Mouse (Mus musculus): ENCODE measurements at regions not wholly inside any gene's neighbourhood (a gene's known extent, or its start where the extent isn't known, plus 50 kb on each side); places are given as distances from the start of the nearest gene placed in this dataset.
"Not testable (repeated sequence)": the region's sequence is repeated elsewhere in the genome, so short reads cannot be mapped to it uniquely, and the experiment has no call there.

DNA sequence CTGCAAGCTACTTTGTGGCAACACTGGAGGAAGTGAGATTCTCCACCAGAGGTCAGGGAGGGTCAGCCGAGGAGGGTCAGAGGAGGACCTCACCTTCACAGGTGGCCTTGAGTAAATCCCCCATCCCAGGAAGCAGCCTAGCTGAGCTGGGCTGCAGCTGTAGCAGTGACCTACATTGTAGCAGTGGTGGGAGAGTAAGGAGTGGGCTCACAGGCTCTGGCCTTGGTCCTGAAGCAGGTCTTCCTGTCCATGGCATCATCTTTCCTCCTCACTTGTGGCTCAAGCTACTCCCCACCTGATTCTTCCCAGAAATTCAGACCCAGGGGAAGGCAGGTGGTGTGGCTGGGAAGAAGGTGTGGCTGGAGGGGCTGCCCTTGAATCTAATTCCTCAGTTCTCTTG lies 84.3 kb downstream of the 1810013L24Rik start:
- DNase-seq, result not testable (repeated sequence)

DNA sequence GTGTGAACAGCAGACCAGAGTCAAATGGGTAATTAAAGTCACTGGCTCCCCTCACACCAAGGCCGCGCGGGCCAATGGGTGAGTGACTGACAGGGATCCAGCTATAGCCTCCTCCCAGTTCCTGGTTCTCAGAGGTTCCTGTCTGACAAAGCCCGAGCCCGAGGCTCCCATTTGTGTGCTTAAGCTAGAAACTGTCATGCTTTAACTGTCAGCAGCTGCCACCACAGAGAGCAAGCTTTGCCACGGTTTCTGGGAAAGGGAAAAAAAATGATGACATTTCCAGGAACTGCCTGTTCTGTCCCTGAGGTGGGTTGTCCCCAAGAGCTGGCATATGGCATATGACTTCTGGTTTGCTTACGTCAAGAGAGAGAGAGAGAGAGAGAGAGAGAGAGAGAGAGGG lies 86.2 kb downstream of the 1810013L24Rik start:
- DNase-seq, result no peak

DNA sequence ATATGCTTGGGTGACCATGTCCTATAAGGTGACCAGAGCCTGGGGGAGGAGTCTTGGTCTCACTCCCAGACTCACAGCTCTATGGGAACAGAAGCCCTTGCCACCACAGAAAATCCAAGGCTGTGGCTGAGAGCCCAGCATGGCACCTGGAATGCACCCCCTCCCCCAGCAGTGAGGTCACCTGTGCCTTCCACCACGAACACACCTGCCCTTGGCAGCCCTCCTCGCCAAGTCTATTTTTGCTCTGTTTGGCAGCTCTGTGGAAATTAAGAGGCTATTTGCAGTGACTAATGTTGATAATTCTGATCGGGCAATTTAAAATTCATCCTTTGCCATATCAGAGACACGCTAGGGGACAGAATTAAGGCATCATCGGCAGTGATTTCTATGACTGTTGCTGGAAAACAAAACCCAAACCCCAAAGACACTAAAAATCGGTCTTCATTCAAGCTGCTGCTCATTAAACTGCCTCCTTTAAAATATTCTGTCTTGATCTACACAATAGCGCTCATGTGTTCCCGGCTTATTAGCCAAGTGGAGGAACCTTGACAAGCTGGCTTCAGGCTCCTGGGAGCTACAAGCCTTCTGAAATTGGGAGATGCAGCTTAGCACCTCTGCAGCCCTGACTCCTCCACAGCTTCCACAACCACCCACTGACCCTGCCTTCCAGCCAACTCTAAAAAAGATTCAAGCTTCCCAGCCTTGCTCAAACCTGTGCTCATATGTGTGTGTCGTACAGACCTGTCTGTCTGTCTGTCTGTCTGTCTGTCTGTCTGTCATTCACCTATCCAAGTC lies 89.0 kb downstream of the 1810013L24Rik start:
- no peak for DNase-seq

DNA sequence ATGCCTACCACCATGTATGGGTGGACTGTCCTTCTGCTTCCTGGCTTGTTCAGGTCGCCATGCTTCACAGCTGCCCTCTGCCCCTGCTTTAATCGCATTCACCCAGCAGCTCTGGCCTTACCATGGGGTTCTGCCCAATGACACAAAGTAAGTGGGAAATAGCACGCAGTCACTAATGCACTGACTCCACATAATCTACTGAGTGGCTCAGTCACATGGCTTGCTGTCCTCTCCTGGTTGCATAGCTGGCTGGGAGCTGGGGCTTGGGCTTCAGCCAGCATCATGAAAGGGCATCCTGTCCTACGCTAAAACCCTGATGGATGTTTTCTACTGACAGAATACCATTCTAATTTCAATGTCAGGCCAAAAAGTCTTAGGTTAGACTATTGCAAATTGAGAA lies 94.8 kb downstream of the 1810013L24Rik start:
- peak; percentile 40 for DNase-seq

DNA sequence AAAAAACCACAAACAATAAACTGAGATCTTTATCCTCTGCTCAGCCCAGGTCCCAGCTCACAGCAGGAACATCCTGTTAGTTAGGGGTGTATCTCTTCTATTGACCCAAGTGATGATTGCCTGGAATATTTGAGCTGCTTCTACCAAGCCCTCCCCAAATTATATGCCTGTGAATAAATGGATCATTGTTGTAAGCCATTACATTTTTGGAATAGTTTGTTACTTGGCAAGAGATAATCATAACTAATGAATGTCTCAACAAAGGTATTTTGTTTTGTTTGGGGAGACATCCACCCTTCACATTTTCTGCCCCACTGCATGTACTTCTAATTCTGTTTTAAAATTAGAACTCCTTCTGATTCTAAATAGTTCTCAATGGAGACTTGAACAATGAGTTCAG lies 102.1 kb downstream of the 1810013L24Rik start:
- DNase-seq, result no peak

DNA sequence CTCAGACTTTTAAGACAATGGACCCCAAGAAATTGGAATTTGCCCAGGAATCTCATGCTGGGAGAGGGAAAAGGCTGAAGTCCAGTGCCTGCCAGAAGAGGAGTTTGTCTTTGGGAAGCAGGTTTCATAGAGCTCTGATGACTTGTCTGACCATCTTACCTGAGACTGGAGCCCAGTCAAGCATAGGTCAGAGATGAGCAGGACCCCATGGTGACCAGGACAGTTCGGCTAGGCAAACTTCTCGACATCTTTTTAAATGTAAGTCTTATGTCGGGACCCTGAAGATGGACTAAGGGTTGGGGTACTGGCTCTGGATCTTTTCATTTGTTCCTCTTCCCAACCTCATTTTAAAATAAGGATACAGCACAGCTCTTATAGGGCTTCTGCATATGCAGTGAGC lies 103.2 kb downstream of the 1810013L24Rik start:
- no peak for DNase-seq

DNA sequence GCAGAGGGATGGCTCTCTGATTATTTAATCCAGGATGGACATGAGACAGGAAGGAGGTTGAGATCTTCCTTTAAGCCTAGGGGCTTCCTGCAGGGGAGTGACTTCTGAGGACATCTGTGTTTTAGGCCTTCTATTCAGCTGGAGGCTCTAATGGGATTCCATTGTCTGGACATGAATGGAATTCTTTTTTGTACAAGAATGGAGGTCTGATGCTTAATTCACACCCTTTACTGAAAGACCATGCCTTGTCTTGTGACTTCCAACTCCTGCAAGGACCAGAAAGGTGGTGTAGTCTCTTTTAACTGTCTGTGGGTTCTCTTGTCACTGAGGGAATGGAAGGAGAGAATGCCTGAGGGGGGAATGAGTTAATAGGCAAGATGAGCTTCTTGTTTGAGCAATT lies 106.5 kb downstream of the 1810013L24Rik start:
- DNase-seq, result no peak

DNA sequence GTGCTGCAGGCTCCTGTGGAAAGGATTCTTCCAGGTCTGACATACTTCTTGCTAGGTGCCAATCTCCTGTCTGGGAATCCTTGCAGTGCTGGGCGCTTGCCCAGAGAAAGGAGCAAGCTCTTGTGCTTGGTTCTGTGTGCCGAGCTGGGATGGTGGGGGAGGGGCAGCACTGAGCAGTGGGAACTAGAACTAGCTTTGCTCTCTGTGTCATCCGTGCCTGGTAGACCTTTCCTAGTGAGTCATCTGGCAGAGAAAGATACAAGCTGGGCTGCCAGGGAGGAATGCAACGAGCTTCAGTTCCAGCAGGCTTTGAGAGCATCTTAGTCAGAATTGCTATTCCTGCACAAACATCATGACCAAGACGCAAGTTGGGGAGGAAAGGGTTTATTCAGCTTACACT lies 108.6 kb downstream of the 1810013L24Rik start:
- DNase-seq, result peak; percentile 79

DNA sequence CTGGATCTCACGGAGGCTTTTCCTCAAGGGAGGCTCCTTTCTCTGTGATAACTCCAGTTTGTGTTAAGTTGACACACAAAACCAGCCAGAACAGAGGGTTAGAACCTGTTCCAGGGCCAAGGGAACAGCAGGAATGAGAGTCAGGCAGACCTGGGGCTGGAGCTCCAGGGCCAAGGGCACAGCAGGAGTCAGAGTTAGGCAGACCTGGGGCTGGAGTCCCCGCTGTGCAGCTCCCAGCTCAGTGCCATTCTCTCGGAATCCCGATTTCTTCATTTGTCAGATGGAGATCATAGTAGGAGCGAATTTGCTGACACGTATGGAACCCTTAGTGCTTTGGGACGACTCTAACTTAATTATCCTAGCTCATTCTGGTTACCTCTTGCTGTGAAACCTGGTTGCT lies 109.2 kb downstream of the 1810013L24Rik start:
- no peak for DNase-seq

DNA sequence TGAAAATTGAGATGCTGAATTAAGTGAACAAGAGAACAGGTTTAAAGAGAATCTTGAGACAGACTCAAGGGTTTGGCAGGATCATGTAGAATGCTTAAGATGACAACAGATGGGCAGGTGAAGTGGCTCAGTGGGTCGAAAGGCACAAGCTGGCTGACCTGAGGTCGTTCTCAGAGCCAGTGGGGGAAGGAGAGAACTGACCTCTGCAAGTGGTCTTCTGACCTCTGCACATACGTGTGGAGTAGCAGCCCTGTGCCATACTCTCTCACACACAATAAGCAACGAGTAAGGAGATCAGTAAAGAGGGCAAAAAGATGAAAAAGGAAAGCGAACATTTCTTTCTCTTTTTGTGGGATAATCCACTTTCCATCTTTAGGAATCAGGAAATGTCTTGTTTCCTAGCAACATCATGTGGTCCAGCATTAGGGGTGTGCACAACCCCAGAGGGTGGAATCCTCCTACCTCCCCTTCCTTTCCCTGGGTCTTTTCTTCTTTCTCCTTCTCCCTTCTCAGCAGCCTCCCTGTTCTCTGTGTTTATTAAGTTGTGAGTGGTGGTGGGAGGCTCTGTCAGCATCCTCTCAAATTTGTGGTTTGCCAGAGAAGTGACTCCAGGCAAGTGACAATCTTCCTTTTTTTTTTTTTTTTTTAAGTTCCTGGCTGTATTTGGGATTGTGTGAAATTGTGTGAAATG lies 114.7 kb downstream of the 1810013L24Rik start:
- DNase-seq, result no peak

DNA sequence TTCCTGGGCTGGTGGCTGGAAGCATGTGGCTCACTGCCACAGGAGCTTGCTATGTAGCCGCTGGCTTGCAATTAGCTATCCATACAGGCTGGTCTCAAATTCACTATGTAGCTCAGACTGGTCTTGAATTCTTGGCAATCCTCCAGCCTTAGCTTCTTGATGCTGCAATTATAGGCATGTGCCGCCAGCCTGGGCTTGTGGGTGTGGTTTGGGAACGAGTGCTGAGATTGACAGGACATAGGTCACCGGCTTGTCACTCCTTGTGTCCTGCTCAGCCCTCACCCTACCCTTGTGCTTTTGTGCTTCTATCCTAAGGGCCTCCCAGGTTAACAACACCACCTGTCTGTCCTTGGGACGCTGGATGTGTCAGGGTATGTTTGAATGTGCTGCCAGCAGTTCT lies 117.9 kb downstream of the 1810013L24Rik start:
- no peak for DNase-seq

DNA sequence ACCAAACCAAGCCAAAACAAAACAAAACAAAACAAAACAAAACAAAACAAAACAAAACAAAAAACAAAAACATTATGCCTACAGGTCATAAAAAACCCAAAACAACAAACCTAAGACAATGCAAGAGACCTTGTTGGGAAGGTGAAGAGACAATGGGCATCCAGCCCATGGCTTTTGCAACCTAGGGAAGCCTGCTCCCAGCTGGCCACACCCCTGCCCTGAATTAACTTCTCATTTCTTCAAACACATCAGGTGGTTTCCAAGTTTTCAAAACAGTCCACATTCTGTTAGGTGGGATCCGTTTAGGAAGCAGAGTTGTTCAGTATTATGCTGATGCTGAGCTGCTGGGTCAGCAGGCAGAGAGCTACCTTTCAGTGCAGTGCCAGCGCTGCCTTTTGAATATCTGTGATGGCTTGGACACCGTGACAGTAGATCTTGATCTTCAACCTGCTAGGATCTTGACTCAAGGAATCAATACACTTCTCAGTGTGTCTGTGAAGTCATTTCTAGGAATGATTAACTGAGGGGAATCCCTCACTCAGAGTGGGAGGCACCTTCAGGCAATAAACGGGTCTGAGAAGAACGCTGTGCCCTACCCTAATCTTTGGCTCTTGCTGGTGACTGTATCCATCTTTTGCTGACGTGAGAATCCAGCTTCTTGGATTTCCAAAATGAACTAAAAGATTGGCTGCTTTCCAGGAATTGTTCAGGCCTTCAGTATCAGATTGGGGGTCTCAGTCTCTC lies 121.4 kb downstream of the 1810013L24Rik start:
- no peak for DNase-seq

DNA sequence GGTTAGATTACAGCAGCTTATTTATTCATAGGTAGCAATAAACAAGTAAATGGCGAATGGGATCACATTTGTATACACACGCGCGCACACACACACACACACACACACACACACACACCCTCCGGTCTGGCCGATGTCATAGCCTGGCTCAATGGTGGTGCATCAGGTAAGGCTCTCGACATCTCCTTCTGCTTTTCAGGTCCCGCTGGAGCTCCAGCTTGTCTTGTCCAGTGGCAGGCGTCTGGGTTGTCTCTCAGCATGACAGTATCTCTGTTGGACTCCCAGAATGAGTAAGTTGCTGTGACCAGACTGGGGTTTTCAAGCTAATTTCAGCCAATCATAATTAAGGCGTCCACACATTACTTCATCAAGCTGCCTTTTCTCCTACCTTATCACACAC lies 131.8 kb downstream of the 1810013L24Rik start:
- no peak for DNase-seq

DNA sequence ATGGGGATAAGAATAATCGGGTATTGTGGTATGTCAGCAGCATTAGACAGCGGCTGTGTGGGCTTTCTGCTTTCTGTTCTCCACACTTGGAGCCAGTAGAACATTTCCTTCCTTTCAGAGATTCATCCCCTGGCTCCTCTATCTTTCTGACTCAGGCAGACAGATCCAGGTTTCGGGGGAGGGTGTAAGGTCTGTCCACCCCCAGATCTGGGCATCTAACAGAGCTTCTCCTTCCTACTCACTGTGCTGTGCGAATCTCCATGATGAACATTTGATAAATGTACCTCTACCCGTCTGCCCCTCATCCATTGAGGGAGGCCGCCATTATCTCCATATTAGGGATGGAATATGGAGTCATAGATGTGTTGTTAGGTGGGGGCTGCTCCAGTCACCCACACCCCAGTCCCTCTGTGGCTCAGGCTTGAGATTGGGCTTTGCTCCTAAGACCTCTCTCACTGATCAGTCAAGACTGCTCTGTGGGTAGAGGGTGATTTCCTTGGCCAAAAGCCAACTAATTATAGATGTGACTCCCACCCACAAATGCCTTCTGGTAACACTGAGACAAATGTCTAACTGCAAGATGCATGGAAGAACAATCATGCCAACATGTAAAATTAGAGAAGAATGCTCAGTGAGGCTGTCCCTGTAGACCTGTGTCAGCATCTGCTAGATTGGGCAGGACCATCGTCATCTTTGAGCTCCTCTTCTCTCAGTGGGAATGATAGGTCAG lies 163.8 kb downstream of the 1810013L24Rik start:
- no peak for DNase-seq

DNA sequence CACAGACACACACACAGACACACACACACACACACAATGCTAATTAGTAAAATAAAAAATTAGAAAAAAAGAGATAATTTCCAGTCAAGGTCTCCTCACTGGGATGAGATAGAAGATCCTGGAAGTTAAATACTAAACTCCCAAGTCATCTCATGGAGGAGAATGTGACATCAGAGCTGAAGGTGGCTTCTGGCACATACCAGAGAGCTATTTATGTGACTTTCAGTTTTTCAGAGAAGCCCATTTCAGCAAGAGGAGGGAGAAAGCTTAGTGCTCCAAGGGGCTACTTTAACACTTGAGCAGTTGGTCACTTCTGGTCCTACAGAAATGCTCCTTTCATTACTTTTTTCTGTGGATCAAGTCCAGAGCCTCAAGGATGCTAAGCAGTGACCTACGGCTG lies 164.6 kb downstream of the 1810013L24Rik start:
- no peak for DNase-seq

DNA sequence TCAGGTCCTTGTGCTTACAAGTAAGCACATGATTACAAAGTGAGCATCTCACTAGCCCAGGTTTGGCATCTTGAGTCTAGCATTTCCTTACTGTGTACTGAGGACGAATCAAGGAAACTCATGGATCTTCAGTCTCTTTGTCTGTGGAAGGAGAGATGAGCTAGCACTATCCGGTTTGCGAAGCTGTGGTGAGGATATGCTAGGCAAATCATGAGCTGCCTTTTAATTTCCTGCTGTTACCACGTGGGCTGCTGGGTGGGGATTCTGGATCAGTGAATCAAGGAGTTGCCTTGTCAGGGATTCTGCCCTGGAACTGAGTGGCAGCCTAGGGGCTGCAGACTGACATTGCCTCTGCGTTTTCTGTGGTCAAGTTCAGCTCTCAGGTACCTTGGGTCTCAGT lies 167.3 kb downstream of the 1810013L24Rik start:
- DNase-seq, result no peak

DNA sequence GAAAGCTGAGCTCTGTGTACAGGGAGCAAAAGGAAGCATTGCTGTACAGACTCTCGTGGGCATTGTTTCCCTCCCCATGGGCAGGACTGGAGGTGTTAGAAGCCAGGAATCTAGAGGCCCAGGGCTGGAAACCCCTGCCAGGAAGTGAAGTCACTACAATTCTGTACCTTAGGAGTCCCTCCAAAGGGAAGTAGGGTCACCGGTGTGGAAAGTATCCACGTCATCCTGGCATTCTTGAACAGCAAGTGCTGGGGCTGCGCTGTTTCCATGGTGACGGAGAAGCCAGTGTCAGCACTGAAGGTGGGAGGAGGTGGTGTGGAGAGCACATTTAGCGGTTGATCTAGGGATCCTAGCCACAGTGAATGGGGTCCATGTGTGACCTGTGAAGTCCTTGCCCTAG lies 174.1 kb downstream of the 1810013L24Rik start:
- no peak for DNase-seq

DNA sequence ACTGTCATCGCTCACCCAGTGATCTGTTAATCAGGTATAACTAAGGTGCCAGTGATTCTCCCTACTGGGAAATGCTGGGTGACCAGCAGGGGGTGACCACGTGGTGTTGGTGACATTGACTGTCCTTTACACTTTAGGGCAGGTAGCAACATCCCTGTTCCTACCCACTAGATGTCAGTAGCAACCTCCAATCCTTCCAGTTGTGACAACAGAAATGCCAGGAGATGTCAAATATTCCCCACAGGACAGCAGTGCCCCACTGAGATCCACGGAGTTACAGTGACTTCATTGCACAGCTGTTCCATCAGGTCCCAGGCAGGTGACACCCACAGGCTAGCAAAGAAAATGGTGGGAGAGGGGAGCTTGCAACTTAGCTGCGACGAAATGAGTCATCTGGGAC lies 176.0 kb downstream of the 1810013L24Rik start:
- no peak for DNase-seq

DNA sequence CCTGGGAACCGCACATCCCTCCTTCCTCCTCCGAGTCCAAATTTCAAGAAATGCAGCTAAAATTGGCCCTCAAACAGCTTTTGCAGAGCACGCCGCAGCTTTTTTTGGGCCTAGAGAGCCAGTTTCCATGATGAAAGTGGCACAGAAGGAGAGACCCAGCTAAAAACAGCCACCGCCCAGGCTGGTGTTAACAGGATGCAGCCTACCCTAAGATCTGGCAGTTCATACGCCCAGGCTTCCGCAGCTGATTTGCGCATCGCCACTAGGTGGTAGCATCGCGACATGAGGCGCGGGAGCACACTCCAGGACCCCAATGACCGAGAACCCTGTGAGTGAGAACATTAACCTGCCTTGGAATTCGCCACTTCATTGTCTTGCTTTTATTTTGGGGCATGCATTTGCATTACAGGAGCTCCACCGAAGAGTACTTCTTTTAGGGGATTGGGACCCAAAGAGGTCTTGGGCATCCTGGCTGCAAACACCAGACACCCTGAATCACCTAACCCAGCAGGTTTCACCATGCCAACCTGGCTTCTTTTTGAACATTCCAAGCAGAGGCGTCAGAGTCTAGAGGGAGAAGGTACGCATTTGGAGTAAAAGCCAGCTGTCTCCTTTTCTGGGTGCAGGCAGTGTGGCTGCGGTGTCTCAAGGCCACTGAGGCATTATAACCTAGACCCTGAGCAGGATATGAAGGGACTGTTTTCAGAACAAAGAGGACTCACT lies 179.6 kb downstream of the 1810013L24Rik start:
- DNase-seq, result peak; percentile 88

DNA sequence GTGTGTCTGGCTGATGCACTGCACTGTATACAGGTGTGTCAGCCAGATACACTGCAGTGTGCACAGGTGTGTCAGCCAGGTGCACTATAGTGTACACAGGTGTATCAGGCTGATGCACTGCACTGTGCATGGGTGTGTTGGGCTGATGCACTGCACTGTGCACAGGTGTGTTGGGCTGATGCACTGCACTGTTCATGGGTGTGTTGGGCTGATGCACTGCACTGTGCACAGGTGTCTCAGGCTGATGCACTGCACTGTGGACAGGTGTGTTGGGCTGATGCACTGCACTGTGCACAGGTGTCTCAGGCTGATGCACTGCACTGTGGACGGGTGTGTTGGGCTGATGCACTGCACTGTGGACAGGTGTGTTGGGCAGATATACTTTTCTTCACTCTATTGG lies 181.2 kb downstream of the 1810013L24Rik start:
- no peak for DNase-seq

DNA sequence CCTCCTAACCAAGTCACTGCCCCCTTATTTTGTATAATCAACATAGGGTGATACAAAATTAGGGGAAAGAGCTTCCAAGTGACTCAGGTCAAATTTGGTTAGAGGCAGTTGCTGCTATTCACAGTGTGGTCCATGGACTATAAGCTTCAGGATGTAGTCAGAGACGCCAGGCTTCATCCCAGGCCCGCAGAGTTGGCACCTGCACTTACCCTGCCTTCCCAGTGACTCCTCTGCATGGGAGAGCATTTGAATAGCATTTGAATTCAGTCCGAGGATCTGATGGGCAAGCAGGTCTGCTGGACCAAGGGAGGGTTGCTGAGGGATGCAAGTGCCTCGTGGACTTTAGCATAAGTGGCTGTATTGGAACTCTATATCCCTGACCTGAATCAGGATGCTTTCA lies 181.8 kb downstream of the 1810013L24Rik start:
- DNase-seq, result no peak

Data from adrenal gland, postnatal 10 days (tissue).